Mouse (Mus musculus) C2C12 (cell line): Measurements from ENCODE around the gene Gnai2. TPM values are rescaled to one million over a fixed set of nuclear protein-coding genes. Genes with fewer than 3 reads are reported as not detected.
"Not testable (repeated sequence)": the region's sequence is repeated elsewhere in the genome, so short reads cannot be mapped to it uniquely, and the experiment has no call there.

Source experiments
- H3K27me3 ChIP-seq: one replicate; pipeline ENCODE4 v1.6.1; 2011; ENCODE audit not compliant: control insufficient read depth, insufficient read depth, insufficient read length
- H3K36me3 ChIP-seq: one replicate; pipeline ENCODE4 v1.6.1; 2011; ENCODE audit not compliant: control insufficient read depth, insufficient read depth
- H3K4me3 ChIP-seq: one replicate; pipeline ENCODE4 v1.5.1; 2011; ENCODE audit warnings: mild to moderate bottlenecking, control low read depth; ENCODE audit not compliant: poor library complexity, insufficient read depth, severe bottlenecking
- H3K79me2 ChIP-seq: one replicate; pipeline ENCODE4 v1.6.1; 2011; ENCODE audit not compliant: control insufficient read depth, insufficient read depth
- H3K79me3 ChIP-seq: one replicate; pipeline ENCODE4 v1.6.1; 2011; ENCODE audit warnings: low read depth, control low read depth
- H3ac ChIP-seq: one replicate; pipeline ENCODE3; 2011; ENCODE audit warnings: low read depth; ENCODE audit not compliant: control insufficient read depth, insufficient read length
- CEBPB ChIP-seq: IDR thresholded peaks from one replicate; pipeline ENCODE4 v1.6.1; 2011; ENCODE audit warnings: low read depth, mild to moderate bottlenecking, control low read depth, moderate library complexity
- CTCF ChIP-seq: IDR thresholded peaks from one replicate; pipeline ENCODE4 v1.5.1; 2011; ENCODE audit not compliant: control insufficient read depth, insufficient read depth, insufficient read length
- FOSL1 ChIP-seq: IDR thresholded peaks from one replicate; pipeline ENCODE4 v1.8.0; 2011; ENCODE audit warnings: mild to moderate bottlenecking, low read length; ENCODE audit not compliant: poor library complexity, insufficient read depth, severe bottlenecking
- MAX ChIP-seq: IDR thresholded peaks from one replicate; pipeline ENCODE4 v1.6.1; 2011; ENCODE audit warnings: mild to moderate bottlenecking, control low read depth
- MYOD1 ChIP-seq: IDR thresholded peaks from one replicate; pipeline ENCODE4 v1.6.1; 2011; ENCODE audit warnings: low read depth; ENCODE audit not compliant: control insufficient read depth, insufficient read length
- MYOG ChIP-seq: IDR thresholded peaks from one replicate; pipeline ENCODE4 v1.6.1; 2011; ENCODE audit not compliant: control insufficient read depth, insufficient read length; ENCODE audit errors: extremely low read depth
- USF1 ChIP-seq: IDR thresholded peaks from one replicate; pipeline ENCODE4 v1.6.1; 2011; ENCODE audit warnings: low read depth, mild to moderate bottlenecking, control low read depth, moderate library complexity
- long read RNA-seq, 2 experiments: library from polyadenylated mRNA; unstranded; transcript quantifications; one replicate each; pipeline ENCODE4 v2.0.0; 2019 to 2020
- polyA plus RNA-seq: library from polyadenylated mRNA; unstranded; fragments of >200 nt; fragmentation: generic; extraction: Trizol; gene quantifications from one replicate; pipeline ENCODE4 v1.2.1, GENCODE M21; 2012; ENCODE audit warnings: missing spikeins

Gene Gnai2
- 449 TPM for polyA plus RNA-seq
- long read RNA-seq, experiment 1, transcript Gnai2-201 (9 exons, 2,215 nt), result minor isoform, 11 of 99 reads
- long read RNA-seq, experiment 1, transcript Gnai2-206 (2 exons, 595 nt), result major isoform, 17 of 99 reads
- long read RNA-seq, experiment 1, partial matches to known transcripts, result 60 of 99 reads
- long read RNA-seq, experiment 1, other reads (novel, unspliced or antisense), result 10 of 99 reads
- long read RNA-seq, experiment 2, transcript Gnai2-201 (9 exons, 2,215 nt), result major isoform, 20 of 33 reads
- long read RNA-seq, experiment 2, partial matches to known transcripts, result 5 of 33 reads
- long read RNA-seq, experiment 2, other reads (novel, unspliced or antisense), result 6 of 33 reads

GRCm38 (mm10) chr9:107635279-107636028 is at the start of gene Gnai2:
Gene Gnai2, minus strand, starts transcription at chr9:107635367.
- peak within 1 kb of the TSS; percentile 83 for H3ac ChIP-seq
- H3K79me3 ChIP-seq, result peaks cover 38% of the 10 kb centered on the region
- H3K79me2 ChIP-seq, result peaks cover 46% of the 10 kb centered on the region
- no peak for TF ChIP-seq MAX
- no peak for TF ChIP-seq CEBPB
- peak; percentile 72 for TF ChIP-seq USF1
- no peak for TF ChIP-seq CTCF
- no peak for TF ChIP-seq FOSL1
- H3K27me3 ChIP-seq, result no peaks in the 10 kb centered on the region
- peaks cover 4% of the 10 kb centered on the region for H3K36me3 ChIP-seq
- H3K4me3 ChIP-seq, result peak within 1 kb of the TSS; percentile 82

- H3K79me3 ChIP-seq, result no peaks in the 10 kb centered on the region
- TF ChIP-seq FOSL1, result no peak
- no peak for TF ChIP-seq USF1
- no peak for TF ChIP-seq CEBPB
- TF ChIP-seq MYOG, result no peak
- H3K79me2 ChIP-seq, result no peaks in the 10 kb centered on the region
- peaks cover 59% of the 10 kb centered on the region for H3K27me3 ChIP-seq
- no peaks in the 10 kb centered on the region for H3K36me3 ChIP-seq
- H3ac ChIP-seq, result no peak overlapping the region
- no peak overlapping the region for H3K4me3 ChIP-seq
Observed at GRCm38 (mm10) chr9:107682405-107682804, 47.2 kb upstream of the Gnai2 start.

GRCm38 (mm10) chr9:107679501-107679900 is 44.3 kb upstream of the Gnai2 start, which contains the start of gene Gnat1:
Gene Gnat1, minus strand, starts transcription at chr9:107679712.
- TF ChIP-seq MAX (no peak), CTCF (no peak)
- peaks cover 62% of the 10 kb centered on the region for H3K27me3 ChIP-seq
- H3K36me3 ChIP-seq, result no peaks in the 10 kb centered on the region
- no peaks in the 10 kb centered on the region for H3K79me2 ChIP-seq
- H3K79me3 ChIP-seq, result no peaks in the 10 kb centered on the region
- H3K4me3 ChIP-seq, result no peak within 1 kb of the TSS
- H3ac ChIP-seq, result no peak within 1 kb of the TSS

- H3K79me3 ChIP-seq, result no peaks in the 10 kb centered on the region
- no peak overlapping the region for H3ac ChIP-seq
- no peaks in the 10 kb centered on the region for H3K79me2 ChIP-seq
- TF ChIP-seq MAX, result no peak
- TF ChIP-seq CTCF, result no peak
- TF ChIP-seq MYOG, result no peak
- no peak for TF ChIP-seq MYOD1
- TF ChIP-seq CEBPB, result no peak
- TF ChIP-seq FOSL1, result no peak
- no peak for TF ChIP-seq USF1
- peaks cover 61% of the 10 kb centered on the region for H3K27me3 ChIP-seq
- H3K36me3 ChIP-seq, result no peaks in the 10 kb centered on the region
- no peak overlapping the region for H3K4me3 ChIP-seq
Observed at GRCm38 (mm10) chr9:107678861-107679260, 43.7 kb upstream of the Gnai2 start.

GRCm38 (mm10) chr9:107677819-107678526 is 42.8 kb upstream of the Gnai2 start:
- not testable (repeated sequence) for H3K4me3 ChIP-seq, H3K79me3 ChIP-seq, H3K36me3 ChIP-seq, H3K79me2 ChIP-seq, H3ac ChIP-seq
- peaks cover 61% of the 10 kb centered on the region for H3K27me3 ChIP-seq

- TF ChIP-seq CEBPB, result no peak
- no peak for TF ChIP-seq USF1
- TF ChIP-seq MAX, result no peak
- TF ChIP-seq MYOD1, result no peak
- no peak for TF ChIP-seq FOSL1
- no peak for TF ChIP-seq MYOG
- no peak for TF ChIP-seq CTCF
- H3K4me3 ChIP-seq, result no peak overlapping the region
Observed at GRCm38 (mm10) chr9:107677091-107677784, 42.1 kb upstream of the Gnai2 start.

More at GRCm38 (mm10) chr9:107677091-107677784, 42.1 kb upstream of the Gnai2 start:
- no peaks in the 10 kb centered on the region for H3K79me3 ChIP-seq
- peaks cover 56% of the 10 kb centered on the region for H3K27me3 ChIP-seq
- H3K79me2 ChIP-seq, result no peaks in the 10 kb centered on the region
- H3ac ChIP-seq, result no peak overlapping the region
- H3K36me3 ChIP-seq, result no peaks in the 10 kb centered on the region
